Mouse (Mus musculus): ENCODE results near the gene Nfasc. TPM values are rescaled to one million over a fixed set of nuclear protein-coding genes. Genes with fewer than 3 reads are reported as not detected.

The Nfasc gene
- polyA plus RNA-seq, 1 experiment from 2014 or later: 0.14 TPM

DNA sequence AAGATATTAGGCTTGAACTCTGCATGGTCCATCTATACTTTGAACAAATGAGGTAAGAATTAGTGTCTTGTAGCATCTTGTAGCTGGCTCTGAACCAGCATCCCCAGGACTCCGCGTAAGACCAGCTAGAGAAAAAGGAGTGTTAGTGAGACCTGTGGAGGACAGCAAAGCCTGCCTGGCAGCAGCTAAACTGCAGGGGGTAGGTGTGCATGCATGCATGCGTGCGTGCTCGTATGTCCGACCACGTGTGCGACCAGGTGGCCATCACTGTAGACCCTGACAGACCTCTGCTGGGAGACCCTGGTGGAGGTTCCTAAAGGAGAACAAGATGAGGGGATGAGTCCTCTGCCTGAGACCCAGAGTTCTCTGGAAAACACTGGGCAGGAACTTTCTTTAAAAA lies 113.4 kb downstream of the Nfasc start:
- Histone ChIP-seq H3K36me3 (ENCODE audit: control insufficient read depth, insufficient read depth, low read length) (no peaks in the 10 kb centered on the region), H3K9ac (ENCODE audit: low read depth, low read length) (no peak overlapping the region), H3K27me3 (replicated peaks; ENCODE audit: control insufficient read depth, insufficient read depth, low read length) (no peaks in the 10 kb centered on the region; the same call in 1 of the 2 replicates), H3K9me3 (ENCODE audit: control insufficient read depth, low read length) (no peaks in the 10 kb centered on the region), H3K27ac (ENCODE audit: low read depth, low read length) (no peak overlapping the region), H3K4me3 (ENCODE audit: low read depth, low read length) (no peak overlapping the region), H3K4me1 (replicated peaks; ENCODE audit: control insufficient read depth, insufficient read depth, low read length) (no peaks in the 10 kb centered on the region), H3K4me2 (no peak overlapping the region)
- WGBS: 85% methylated on average over 8 of the region's 8 CpGs
- DNase-seq (ENCODE audit: low spot score) (no peak), ATAC-seq (replicated peaks; ENCODE audit: low FRiP score) (no peak)

DNA sequence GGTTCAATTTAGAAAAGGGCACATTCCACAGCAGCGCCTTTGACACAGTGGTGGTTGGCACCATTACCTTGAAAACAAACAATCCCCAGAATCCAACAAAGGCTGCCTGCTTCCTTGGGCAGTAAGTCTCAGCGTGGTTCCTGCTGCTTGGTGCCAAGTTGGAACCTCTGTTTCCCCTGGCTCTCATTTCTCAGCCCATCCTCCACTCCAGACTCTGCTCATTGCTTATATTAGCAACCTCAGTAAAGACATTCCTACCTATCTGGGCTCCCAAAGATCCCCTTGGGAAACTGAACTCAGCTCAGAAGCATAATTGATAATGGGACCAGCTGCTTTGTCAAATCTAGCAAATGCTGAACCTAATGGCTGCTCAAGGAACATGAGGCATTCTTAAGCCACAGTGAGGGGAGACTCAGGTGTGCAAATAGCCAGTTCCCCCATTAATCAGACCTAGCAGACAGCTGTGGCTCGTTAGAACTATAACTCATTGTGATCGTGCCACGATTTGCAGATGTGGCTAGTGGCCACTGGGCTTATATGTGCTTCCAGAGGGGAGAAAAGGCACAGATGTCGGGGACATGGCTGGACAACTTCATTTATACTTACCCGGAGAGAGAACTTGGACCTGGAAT lies 115.4 kb downstream of the Nfasc start:
- no peaks in the 10 kb centered on the region for H3K4me1 ChIP-seq (replicated peaks; ENCODE audit: control insufficient read depth, insufficient read depth, low read length)
- no peak overlapping the region for H3K9ac ChIP-seq (ENCODE audit: low read depth, low read length)
- no peak overlapping the region for H3K27ac ChIP-seq (ENCODE audit: low read depth, low read length)
- 68% methylated on average over 7 of the region's 7 CpGs for WGBS
- no peak overlapping the region for H3K4me3 ChIP-seq (ENCODE audit: low read depth, low read length)
- no peak for DNase-seq (ENCODE audit: low spot score)
- H3K36me3 ChIP-seq (ENCODE audit: control insufficient read depth, insufficient read depth, low read length): no peaks in the 10 kb centered on the region
- no peak for ATAC-seq (replicated peaks; ENCODE audit: low FRiP score)
- H3K4me2 ChIP-seq: no peak overlapping the region
- no peaks in the 10 kb centered on the region for H3K27me3 ChIP-seq (replicated peaks; ENCODE audit: control insufficient read depth, insufficient read depth, low read length)
- no peaks in the 10 kb centered on the region for H3K9me3 ChIP-seq (ENCODE audit: control insufficient read depth, low read length)

DNA sequence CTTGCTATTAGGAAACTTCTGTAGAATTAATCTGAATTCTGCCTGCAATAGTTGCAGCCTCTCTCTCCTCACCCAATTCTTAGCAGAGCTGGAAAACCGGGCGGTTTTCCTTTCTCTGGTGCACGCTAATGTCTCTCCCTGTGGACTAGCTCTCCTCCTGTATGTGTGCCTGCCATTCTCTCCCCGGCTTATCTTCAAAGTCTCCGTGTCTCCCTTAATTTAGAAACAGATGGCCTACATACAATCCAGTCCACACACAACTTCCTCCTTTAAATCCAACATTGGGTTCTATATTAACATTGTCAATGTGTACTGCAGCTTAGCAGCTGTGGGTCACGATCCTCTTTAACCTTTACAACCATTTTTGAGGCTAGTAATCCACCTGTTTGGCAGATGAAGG lies 116.6 kb downstream of the Nfasc start:
- Histone ChIP-seq H3K36me3 (ENCODE audit: control insufficient read depth, insufficient read depth, low read length) (no peaks in the 10 kb centered on the region), H3K4me3 (ENCODE audit: low read depth, low read length) (no peak overlapping the region), H3K9ac (ENCODE audit: low read depth, low read length) (no peak overlapping the region), H3K4me1 (replicated peaks; ENCODE audit: control insufficient read depth, insufficient read depth, low read length) (no peaks in the 10 kb centered on the region), H3K27ac (ENCODE audit: low read depth, low read length) (no peak overlapping the region), H3K4me2 (no peak overlapping the region), H3K27me3 (replicated peaks; ENCODE audit: control insufficient read depth, insufficient read depth, low read length) (no peaks in the 10 kb centered on the region), H3K9me3 (ENCODE audit: control insufficient read depth, low read length) (no peaks in the 10 kb centered on the region)
- ATAC-seq (replicated peaks; ENCODE audit: low FRiP score) (no peak), DNase-seq (ENCODE audit: low spot score) (no peak)
- WGBS: 58% methylated on average over 6 of the region's 6 CpGs

- 42% methylated on average over 1 of the region's 1 CpGs for WGBS
- no peak overlapping the region for H3K27ac ChIP-seq (ENCODE audit: low read depth, low read length)
- ATAC-seq (replicated peaks; ENCODE audit: low FRiP score) (no peak), DNase-seq (ENCODE audit: low spot score) (no peak)
- H3K36me3 ChIP-seq (ENCODE audit: control insufficient read depth, insufficient read depth, low read length): no peaks in the 10 kb centered on the region
- no peaks in the 10 kb centered on the region for H3K4me1 ChIP-seq (replicated peaks; ENCODE audit: control insufficient read depth, insufficient read depth, low read length)
- no peak overlapping the region for H3K4me3 ChIP-seq (ENCODE audit: low read depth, low read length)
- H3K4me2 ChIP-seq: no peak overlapping the region
- no peaks in the 10 kb centered on the region for H3K27me3 ChIP-seq (replicated peaks; ENCODE audit: control insufficient read depth, insufficient read depth, low read length)
- H3K9ac ChIP-seq (ENCODE audit: low read depth, low read length): no peak overlapping the region
- no peaks in the 10 kb centered on the region for H3K9me3 ChIP-seq (ENCODE audit: control insufficient read depth, low read length)
Observed at GRCm38 (mm10) chr1:132624466-132624865, 117.1 kb downstream of the Nfasc start.

- no peaks in the 10 kb centered on the region for H3K9me3 ChIP-seq (ENCODE audit: control insufficient read depth, low read length)
- no peaks in the 10 kb centered on the region for H3K36me3 ChIP-seq (ENCODE audit: control insufficient read depth, insufficient read depth, low read length)
- no peak for ATAC-seq (replicated peaks; ENCODE audit: low FRiP score)
- no peak for DNase-seq (ENCODE audit: low spot score)
- H3K27ac ChIP-seq (ENCODE audit: low read depth, low read length): no peak overlapping the region
- H3K9ac ChIP-seq (ENCODE audit: low read depth, low read length): no peak overlapping the region
- WGBS: 51% methylated on average over 14 of the region's 14 CpGs
- no peaks in the 10 kb centered on the region for H3K27me3 ChIP-seq (replicated peaks; ENCODE audit: control insufficient read depth, insufficient read depth, low read length)
- H3K4me2 ChIP-seq: no peak overlapping the region
- H3K4me1 ChIP-seq (replicated peaks; ENCODE audit: control insufficient read depth, insufficient read depth, low read length): no peaks in the 10 kb centered on the region
- no peak overlapping the region for H3K4me3 ChIP-seq (ENCODE audit: low read depth, low read length)
Observed at GRCm38 (mm10) chr1:132623641-132624336, 117.8 kb downstream of the Nfasc start.

GRCm38 (mm10) chr1:132612066-132612465 lies 129.5 kb downstream of the Nfasc start:
- Histone ChIP-seq H3K9ac (ENCODE audit: low read depth, low read length) (no peak overlapping the region), H3K27ac (ENCODE audit: low read depth, low read length) (no peak overlapping the region), H3K4me2 (no peak overlapping the region), H3K9me3 (ENCODE audit: control insufficient read depth, low read length) (no peaks in the 10 kb centered on the region), H3K27me3 (replicated peaks; ENCODE audit: control insufficient read depth, insufficient read depth, low read length) (no peaks in the 10 kb centered on the region; the same call in 1 of the 2 replicates), H3K36me3 (ENCODE audit: control insufficient read depth, insufficient read depth, low read length) (no peaks in the 10 kb centered on the region), H3K4me3 (ENCODE audit: low read depth, low read length) (no peak overlapping the region), H3K4me1 (replicated peaks; ENCODE audit: control insufficient read depth, insufficient read depth, low read length) (no peaks in the 10 kb centered on the region)
- ATAC-seq (replicated peaks; ENCODE audit: low FRiP score): no peak
- no peak for DNase-seq (ENCODE audit: low spot score)
- WGBS: 79% methylated on average over 4 of the region's 4 CpGs

DNA sequence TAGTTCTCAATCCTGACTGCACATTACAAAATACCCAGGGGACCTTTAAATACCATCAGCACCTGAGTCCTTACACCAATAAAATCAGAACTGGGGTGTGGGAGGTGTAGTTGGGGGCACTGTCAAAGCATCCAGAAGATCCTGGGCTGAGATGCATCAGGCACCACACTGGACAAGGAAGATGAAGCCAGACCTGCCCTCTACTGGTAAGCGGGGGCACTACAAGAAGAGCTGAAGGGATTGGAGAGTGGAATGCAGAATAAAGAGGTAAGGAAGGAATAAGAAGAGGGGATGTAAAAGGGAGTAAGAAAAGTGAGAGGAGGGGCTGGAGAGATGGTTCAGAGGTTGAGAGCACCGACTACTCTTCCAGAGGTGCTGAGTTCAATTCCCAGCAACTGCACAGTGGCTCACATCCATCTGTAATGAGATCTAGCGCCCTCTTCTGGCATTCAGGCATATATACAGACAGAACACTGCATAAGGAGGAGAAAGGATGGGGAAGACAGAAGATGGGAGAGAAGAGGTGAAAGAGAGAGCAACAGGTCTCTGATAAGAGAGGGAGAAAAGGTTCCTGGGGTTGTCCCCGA lies 132.5 kb downstream of the Nfasc start:
- Histone ChIP-seq H3K4me3 (ENCODE audit: low read depth, low read length) (no peak overlapping the region), H3K27me3 (replicated peaks; ENCODE audit: control insufficient read depth, insufficient read depth, low read length) (no peaks in the 10 kb centered on the region; the same call in 1 of the 2 replicates), H3K9me3 (ENCODE audit: control insufficient read depth, low read length) (no peaks in the 10 kb centered on the region), H3K4me2 (no peak overlapping the region), H3K4me1 (replicated peaks; ENCODE audit: control insufficient read depth, insufficient read depth, low read length) (no peaks in the 10 kb centered on the region), H3K9ac (ENCODE audit: low read depth, low read length) (no peak overlapping the region), H3K27ac (ENCODE audit: low read depth, low read length) (no peak overlapping the region), H3K36me3 (ENCODE audit: control insufficient read depth, insufficient read depth, low read length) (no peaks in the 10 kb centered on the region)
- ATAC-seq (replicated peaks; ENCODE audit: low FRiP score) (no peak), DNase-seq (ENCODE audit: low spot score) (no peak)
- 35% methylated on average over 4 of the region's 4 CpGs for WGBS

- DNase-seq (ENCODE audit: low spot score) (no peak), ATAC-seq (replicated peaks; ENCODE audit: low FRiP score) (no peak; the same call in 1 of the 2 replicates)
- Histone ChIP-seq H3K4me1 (replicated peaks; ENCODE audit: control insufficient read depth, insufficient read depth, low read length) (no peaks in the 10 kb centered on the region), H3K9ac (ENCODE audit: low read depth, low read length) (no peak overlapping the region), H3K4me3 (ENCODE audit: low read depth, low read length) (no peak overlapping the region), H3K36me3 (ENCODE audit: control insufficient read depth, insufficient read depth, low read length) (no peaks in the 10 kb centered on the region), H3K27me3 (replicated peaks; ENCODE audit: control insufficient read depth, insufficient read depth, low read length) (no peaks in the 10 kb centered on the region), H3K27ac (ENCODE audit: low read depth, low read length) (no peak overlapping the region), H3K9me3 (ENCODE audit: control insufficient read depth, low read length) (no peaks in the 10 kb centered on the region), H3K4me2 (no peak overlapping the region)
- WGBS: 36% methylated on average over 8 of the region's 8 CpGs
Observed at GRCm38 (mm10) chr1:132602161-132602560, 139.4 kb downstream of the Nfasc start.

DNA sequence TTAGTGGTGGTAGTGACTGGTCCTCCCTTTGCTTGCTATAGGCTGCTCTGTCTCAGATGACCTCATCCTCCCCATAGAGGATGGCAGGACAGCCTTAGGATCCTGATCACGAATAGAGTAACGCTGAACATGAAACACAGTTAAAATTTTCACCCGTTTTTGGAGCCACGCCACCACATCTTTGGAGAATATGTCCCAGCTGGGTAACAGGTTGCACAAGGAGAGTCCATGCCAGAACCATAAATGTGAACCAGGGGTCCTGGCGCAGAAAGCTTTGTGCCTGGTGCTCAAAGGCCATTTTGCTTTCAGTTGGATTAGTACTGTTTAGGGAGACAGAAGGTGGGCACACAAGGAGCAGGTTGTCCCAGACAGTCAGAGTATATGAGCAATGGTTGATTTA lies 143.6 kb downstream of the Nfasc start:
- ATAC-seq (replicated peaks; ENCODE audit: low FRiP score): no peak

More for the DNA sequence above, 143.6 kb downstream of the Nfasc start:
- H3K4me1 ChIP-seq (replicated peaks; ENCODE audit: control insufficient read depth, insufficient read depth, low read length): no peaks in the 10 kb centered on the region
- no peak overlapping the region for H3K9ac ChIP-seq (ENCODE audit: low read depth, low read length)
- no peak overlapping the region for H3K27ac ChIP-seq (ENCODE audit: low read depth, low read length)
- no peak overlapping the region for H3K4me3 ChIP-seq (ENCODE audit: low read depth, low read length)
- 79% methylated on average over 5 of the region's 5 CpGs for WGBS
- H3K4me2 ChIP-seq: no peak overlapping the region
- H3K9me3 ChIP-seq (ENCODE audit: control insufficient read depth, low read length): no peaks in the 10 kb centered on the region
- DNase-seq (ENCODE audit: low spot score): no peak
- no peaks in the 10 kb centered on the region for H3K36me3 ChIP-seq (ENCODE audit: control insufficient read depth, insufficient read depth, low read length)
- H3K27me3 ChIP-seq (replicated peaks; ENCODE audit: control insufficient read depth, insufficient read depth, low read length): no peaks in the 10 kb centered on the region
